Mouse (Mus musculus): ENCODE measurements around the gene Tnfrsf14. TPM values are rescaled to one million over a fixed set of nuclear protein-coding genes. Genes with fewer than 3 reads are reported as not detected.

The Tnfrsf14 gene
- polyA plus RNA-seq, 1 experiment from 2014 or later: 0.78 TPM

DNA sequence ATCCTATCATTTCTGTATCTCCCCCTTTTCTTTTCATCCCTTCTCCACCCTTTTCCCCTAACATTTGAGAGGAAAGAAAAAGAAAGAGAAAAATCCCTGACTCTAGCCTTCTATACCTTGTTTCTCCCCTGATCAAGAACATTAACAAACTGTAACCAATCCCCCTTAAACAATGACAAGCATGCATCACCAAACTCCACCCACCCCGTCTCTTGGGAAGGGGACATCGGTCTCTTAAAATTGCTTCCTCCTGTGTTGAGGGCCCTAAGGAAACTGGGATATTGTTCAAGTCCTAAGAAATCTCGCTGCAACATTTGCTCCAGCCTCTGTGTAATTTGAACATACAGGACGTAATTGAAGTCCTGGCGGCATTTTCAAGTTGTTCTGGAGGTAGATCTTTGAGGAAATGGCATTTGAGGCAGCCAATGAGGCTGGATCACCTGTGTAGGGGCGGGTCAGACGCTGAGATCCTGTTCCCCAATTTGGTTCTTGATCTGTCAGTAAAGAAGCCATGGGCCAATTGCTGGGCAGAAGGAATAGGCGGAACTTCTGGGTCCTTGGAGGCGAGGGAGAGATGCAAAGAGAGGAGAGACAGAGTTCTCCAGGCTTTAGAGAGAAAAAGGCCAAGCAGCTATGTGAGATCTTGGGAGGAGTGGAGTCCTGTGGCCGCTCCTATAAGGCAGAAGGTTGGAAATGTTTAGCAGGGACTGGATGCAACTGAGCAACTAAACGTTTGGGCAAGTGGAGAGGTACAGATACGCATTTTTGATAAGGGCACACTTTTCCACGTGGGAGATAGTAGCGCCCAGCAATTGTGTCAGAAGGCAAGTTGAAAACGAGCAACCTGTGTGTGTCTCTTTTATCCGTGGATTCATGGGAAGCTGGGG is 23.9 kb downstream of the Tnfrsf14 start:
- Histone ChIP-seq H3K27ac (ENCODE audit: low read depth) (peak overlapping the region; percentile 46; the same call in 1 of the 2 replicates), H3K36me3 (ENCODE audit: insufficient read depth) (no peaks in the 10 kb centered on the region), H3K4me1 (ENCODE audit: insufficient read depth) (no peaks in the 10 kb centered on the region), H3K9me3 (ENCODE audit: low read depth, low read length) (no peaks in the 10 kb centered on the region), H3K9ac (peak overlapping the region; percentile 56), H3K27me3 (ENCODE audit: insufficient read depth, low read length) (no peaks in the 10 kb centered on the region), H3K4me2 (peak overlapping the region; percentile 82), H3K4me3 (ENCODE audit: low read depth, low read length) (peak overlapping the region; percentile 45)
- ATAC-seq (ENCODE audit: insufficient read depth): peak; percentile 96
- no peak for TF ChIP-seq CTCF (IDR thresholded peaks at IDR 0.05; ENCODE audit: low read depth)
- WGBS: 2% methylated on average over 16 of the region's 16 CpGs
- peak; percentile 93 for DNase-seq

DNA sequence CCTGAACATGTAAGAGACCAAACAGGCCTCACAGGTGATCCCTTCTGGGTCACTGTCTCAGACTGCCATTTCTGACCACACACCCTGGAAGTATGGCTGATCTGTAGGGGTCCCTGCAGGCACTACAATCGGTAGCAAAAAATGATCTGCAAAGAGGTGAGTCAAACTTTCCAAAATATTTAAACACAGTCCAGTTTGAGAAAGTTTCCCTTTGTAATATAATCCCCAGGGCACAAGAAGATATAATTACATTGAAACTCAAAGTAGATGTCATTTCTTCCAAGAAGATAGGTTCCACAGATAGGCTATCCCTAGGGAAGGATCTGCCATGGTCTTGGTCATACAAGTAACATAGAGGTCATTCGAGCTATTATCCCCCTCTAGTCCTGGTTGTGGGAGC is 26.0 kb downstream of the Tnfrsf14 start:
- no peak for DNase-seq
- Histone ChIP-seq H3K4me1 (ENCODE audit: insufficient read depth) (peaks cover 12% of the 10 kb centered on the region), H3K4me3 (ENCODE audit: low read depth, low read length) (no peak overlapping the region), H3K27me3 (ENCODE audit: insufficient read depth, low read length) (no peaks in the 10 kb centered on the region), H3K4me2 (no peak overlapping the region), H3K9ac (no peak overlapping the region), H3K27ac (ENCODE audit: low read depth) (no peak overlapping the region), H3K36me3 (ENCODE audit: insufficient read depth) (no peaks in the 10 kb centered on the region), H3K9me3 (ENCODE audit: low read depth, low read length) (no peaks in the 10 kb centered on the region)
- 75% methylated on average over 2 of the region's 2 CpGs for WGBS
- no peak for ATAC-seq (ENCODE audit: insufficient read depth)
- TF ChIP-seq CTCF (IDR thresholded peaks at IDR 0.05; ENCODE audit: low read depth): no peak

GRCm38 (mm10) chr4:154898506-154899446 is 29.6 kb downstream of the Tnfrsf14 start, which contains the start of gene Fam213b:
TSS of gene Fam213b (minus strand) at chr4:154899135.
- H3K9me3 ChIP-seq (ENCODE audit: low read depth, low read length): no peaks in the 10 kb centered on the region
- no peak within 1 kb of the TSS; the same call in 1 of the 2 replicates for H3K27ac ChIP-seq (ENCODE audit: low read depth)
- H3K27me3 ChIP-seq (ENCODE audit: insufficient read depth, low read length): no peaks in the 10 kb centered on the region
- WGBS: 3% methylated on average over 43 of the region's 43 CpGs
- DNase-seq (peak; percentile 94), ATAC-seq (ENCODE audit: insufficient read depth) (peak; percentile 98)
- H3K4me1 ChIP-seq (ENCODE audit: insufficient read depth): peaks cover 12% of the 10 kb centered on the region
- H3K36me3 ChIP-seq (ENCODE audit: insufficient read depth): no peaks in the 10 kb centered on the region
- TF ChIP-seq CTCF (IDR thresholded peaks at IDR 0.05; ENCODE audit: low read depth): no peak; the same call in 1 of the 2 replicates
- peak within 1 kb of the TSS; percentile 55 for H3K4me3 ChIP-seq (ENCODE audit: low read depth, low read length)
- peak within 1 kb of the TSS; percentile 69 for H3K9ac ChIP-seq
- H3K4me2 ChIP-seq: peak within 1 kb of the TSS; percentile 97

- Histone ChIP-seq H3K9me3 (ENCODE audit: low read depth, low read length) (no peaks in the 10 kb centered on the region), H3K4me2 (peak overlapping the region; percentile 97), H3K4me3 (ENCODE audit: low read depth, low read length) (peak overlapping the region; percentile 55), H3K4me1 (ENCODE audit: insufficient read depth) (peaks cover 12% of the 10 kb centered on the region), H3K36me3 (ENCODE audit: insufficient read depth) (no peaks in the 10 kb centered on the region), H3K27me3 (ENCODE audit: insufficient read depth, low read length) (no peaks in the 10 kb centered on the region), H3K9ac (peak overlapping the region; percentile 69), H3K27ac (ENCODE audit: low read depth) (no peak overlapping the region)
- DNase-seq (no peak), ATAC-seq (ENCODE audit: insufficient read depth) (no peak)
- no peak for TF ChIP-seq CTCF (IDR thresholded peaks at IDR 0.05; ENCODE audit: low read depth)
- WGBS: 64% methylated on average over 6 of the region's 6 CpGs
These were observed 30.5 kb downstream of the Tnfrsf14 start for GRCm38 (mm10) chr4:154897676-154898465.

- peaks cover 12% of the 10 kb centered on the region for H3K4me1 ChIP-seq (ENCODE audit: insufficient read depth)
- 65% methylated on average over 5 of the region's 5 CpGs for WGBS
These were observed 32.8 kb downstream of the Tnfrsf14 start for GRCm38 (mm10) chr4:154895549-154895948.

GRCm38 (mm10) chr4:154890887-154891286 is 37.5 kb downstream of the Tnfrsf14 start:
- Histone ChIP-seq H3K27me3 (ENCODE audit: insufficient read depth, low read length) (no peaks in the 10 kb centered on the region), H3K27ac (ENCODE audit: low read depth) (no peak overlapping the region), H3K9me3 (ENCODE audit: low read depth, low read length) (no peaks in the 10 kb centered on the region), H3K36me3 (ENCODE audit: insufficient read depth) (no peaks in the 10 kb centered on the region), H3K4me1 (ENCODE audit: insufficient read depth) (no peaks in the 10 kb centered on the region), H3K4me3 (ENCODE audit: low read depth, low read length) (no peak overlapping the region), H3K9ac (no peak overlapping the region), H3K4me2 (no peak overlapping the region)
- no peak for DNase-seq
- TF ChIP-seq CTCF (IDR thresholded peaks at IDR 0.05; ENCODE audit: low read depth): no peak
- no peak for ATAC-seq (ENCODE audit: insufficient read depth)
- 79% methylated on average over 14 of the region's 14 CpGs for WGBS

More at GRCm38 (mm10) chr4:154895549-154895948, 32.8 kb downstream of the Tnfrsf14 start:
- Histone ChIP-seq H3K27me3 (ENCODE audit: insufficient read depth, low read length) (no peaks in the 10 kb centered on the region), H3K9me3 (ENCODE audit: low read depth, low read length) (no peaks in the 10 kb centered on the region), H3K27ac (ENCODE audit: low read depth) (no peak overlapping the region), H3K4me2 (no peak overlapping the region), H3K9ac (no peak overlapping the region), H3K4me3 (ENCODE audit: low read depth, low read length) (no peak overlapping the region), H3K36me3 (ENCODE audit: insufficient read depth) (no peaks in the 10 kb centered on the region)
- TF ChIP-seq CTCF (IDR thresholded peaks at IDR 0.05; ENCODE audit: low read depth): no peak
- DNase-seq (no peak), ATAC-seq (ENCODE audit: insufficient read depth) (no peak)
